Mouse (Mus musculus): ENCODE data around the gene Tcl1b4.
"Not testable (repeated sequence)": the region's sequence is repeated elsewhere in the genome, so short reads cannot be mapped to it uniquely, and the experiment has no call there.

The Tcl1b4 gene

DNA sequence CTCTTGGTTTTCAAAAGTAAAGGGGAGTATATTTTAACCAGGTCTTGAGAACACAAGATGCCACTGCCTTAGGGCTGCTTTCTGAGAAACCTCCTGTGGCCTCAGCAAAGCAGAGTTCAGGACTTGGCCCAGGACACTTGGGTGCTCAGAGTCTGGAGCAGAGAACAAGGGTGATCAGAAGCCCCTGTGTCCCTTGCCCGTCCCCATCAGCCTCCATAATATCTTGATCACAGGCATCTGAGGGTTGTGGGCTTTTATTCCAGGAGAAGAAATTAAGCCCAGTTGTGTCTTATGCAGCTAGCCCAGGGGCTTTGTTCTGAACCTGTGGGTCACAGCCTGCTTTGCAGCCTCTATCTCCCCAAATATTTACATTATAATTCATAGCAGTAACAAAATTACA, at the start of gene Tcl1b4:
Gene Tcl1b4 (plus strand): TSS at position 301 of the 400 bp plus-strand sequence.
- DNase-seq (ENCODE audit: low spot score in 2 of 2): not testable (repeated sequence)

DNA sequence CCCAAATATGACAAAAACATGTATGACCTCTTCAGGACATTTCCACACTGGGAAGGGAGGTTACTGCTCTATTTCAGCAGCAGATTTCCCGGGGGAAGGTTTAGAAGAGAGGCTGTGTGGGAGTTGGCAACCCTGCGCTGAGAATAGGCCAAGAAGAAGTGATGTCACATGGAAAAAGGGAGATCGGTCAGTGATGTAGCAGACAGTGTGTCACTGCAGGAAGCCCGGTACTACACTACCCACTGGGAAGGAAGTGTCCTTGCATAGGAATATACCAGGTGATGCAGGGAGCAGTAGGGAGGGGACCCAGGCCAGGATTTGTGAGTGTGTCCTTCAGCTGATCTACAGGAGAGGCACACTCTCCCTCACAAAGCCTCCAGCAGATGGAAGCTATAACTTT, 46.5 kb upstream of the Tcl1b4 start:
- DNase-seq (ENCODE audit: low spot score in 2 of 2): not testable (repeated sequence)

- DNase-seq (ENCODE audit: low spot score in 2 of 2): no peak
Measured at GRCm38 (mm10) chr12:105158842-105159241, 42.9 kb upstream of the Tcl1b4 start.

DNA sequence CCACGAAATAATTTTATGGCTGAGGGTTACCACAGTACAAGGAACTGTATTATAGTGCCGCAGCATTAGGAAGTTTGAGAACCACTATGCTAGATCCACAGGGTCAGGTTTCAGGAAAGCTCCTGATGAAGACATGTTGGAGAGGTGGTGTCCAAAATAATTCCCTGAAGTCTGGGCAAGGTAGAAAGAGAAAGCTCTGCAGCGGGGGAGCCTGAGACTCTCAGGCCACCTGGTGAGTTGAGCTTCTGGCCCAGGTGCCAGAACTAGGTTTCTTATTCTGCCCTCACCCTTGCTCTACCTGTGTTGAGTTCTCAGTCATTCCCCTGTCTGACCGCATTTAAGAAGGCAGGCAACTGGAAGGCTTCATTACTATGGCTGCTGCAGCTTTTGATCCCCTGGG, 42.4 kb upstream of the Tcl1b4 start, which contains the start of gene Tcl1b1:
Gene Tcl1b1 (plus strand): TSS at position 301 of the 400 bp plus-strand sequence.
- no peak for DNase-seq (ENCODE audit: low spot score in 2 of 2)

DNA sequence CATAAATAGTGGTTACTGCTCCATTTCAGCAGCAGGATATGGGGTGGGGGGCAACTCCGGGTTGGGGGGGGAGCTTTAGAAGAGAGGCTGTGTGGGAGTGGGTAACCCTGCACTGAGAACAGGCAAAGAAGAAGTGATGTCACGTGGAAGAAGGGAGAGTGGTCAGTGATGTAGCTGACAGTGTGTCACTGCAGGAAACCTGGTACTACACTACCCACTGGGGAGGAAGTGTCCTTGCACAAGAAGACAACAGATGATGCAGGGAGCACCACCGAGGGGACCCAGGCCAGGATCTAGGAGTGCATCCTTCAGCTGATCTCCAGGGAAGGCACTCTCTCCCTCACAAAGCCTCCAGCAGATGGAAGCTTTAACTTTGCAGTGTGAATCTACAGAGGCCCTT, 35.0 kb upstream of the Tcl1b4 start:
- DNase-seq (ENCODE audit: low spot score in 2 of 2): no peak

DNA sequence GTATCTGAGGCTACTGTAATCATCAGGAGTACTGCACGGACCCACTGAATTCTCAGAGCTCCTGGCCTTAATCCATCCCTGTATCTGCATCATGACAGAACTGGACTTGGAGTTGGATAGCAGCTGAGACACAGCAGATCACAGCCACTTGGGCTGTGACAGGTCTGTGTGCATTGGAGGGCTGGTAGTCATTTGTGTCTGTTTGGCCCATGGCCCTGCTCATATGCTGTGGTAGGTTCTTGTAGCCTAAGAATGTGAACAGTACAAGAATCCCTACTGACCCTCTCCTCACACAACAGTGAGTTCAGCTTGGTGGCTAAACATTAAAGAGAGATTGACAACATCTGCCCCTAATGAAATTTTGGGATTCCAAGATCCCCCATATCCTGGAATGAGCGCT, 28.4 kb upstream of the Tcl1b4 start:
- no peak for DNase-seq (ENCODE audit: low spot score in 2 of 2)

- peak; percentile 61 to 85 for DNase-seq (ENCODE audit: low spot score in 2 of 2)
Measured at GRCm38 (mm10) chr12:105174318-105174717, 27.4 kb upstream of the Tcl1b4 start.

- DNase-seq (ENCODE audit: low spot score in 2 of 2): not testable (repeated sequence)
Measured at GRCm38 (mm10) chr12:105176044-105176443, 25.7 kb upstream of the Tcl1b4 start, which contains the start of gene Tcl1b5. Gene Tcl1b5, plus strand, starts transcription at chr12:105176344.

GRCm38 (mm10) chr12:105181040-105181644, 20.6 kb upstream of the Tcl1b4 start:
- DNase-seq (ENCODE audit: low spot score in 2 of 2): not testable (repeated sequence)

DNA sequence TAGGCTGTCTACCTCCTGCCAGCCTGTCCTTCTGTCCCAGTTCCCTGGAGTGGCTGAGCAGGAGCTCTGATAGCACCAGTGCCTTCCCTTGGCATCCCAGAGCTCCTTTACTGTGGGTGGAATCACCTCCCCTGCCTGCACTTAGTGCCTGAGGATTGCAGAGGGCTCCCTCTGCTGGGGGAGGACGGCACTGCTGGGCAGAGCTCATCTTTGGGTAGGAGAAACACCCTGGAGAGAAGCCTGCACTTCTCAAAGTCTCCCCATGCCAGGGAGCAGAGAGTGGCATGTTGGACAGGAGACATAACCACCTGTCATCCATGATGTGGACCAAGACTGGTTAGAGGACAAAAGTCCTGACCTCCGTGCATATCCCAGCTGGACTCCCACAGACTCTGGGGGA, 12.8 kb upstream of the Tcl1b4 start:
- not testable (repeated sequence) for DNase-seq (ENCODE audit: low spot score in 2 of 2)

DNA sequence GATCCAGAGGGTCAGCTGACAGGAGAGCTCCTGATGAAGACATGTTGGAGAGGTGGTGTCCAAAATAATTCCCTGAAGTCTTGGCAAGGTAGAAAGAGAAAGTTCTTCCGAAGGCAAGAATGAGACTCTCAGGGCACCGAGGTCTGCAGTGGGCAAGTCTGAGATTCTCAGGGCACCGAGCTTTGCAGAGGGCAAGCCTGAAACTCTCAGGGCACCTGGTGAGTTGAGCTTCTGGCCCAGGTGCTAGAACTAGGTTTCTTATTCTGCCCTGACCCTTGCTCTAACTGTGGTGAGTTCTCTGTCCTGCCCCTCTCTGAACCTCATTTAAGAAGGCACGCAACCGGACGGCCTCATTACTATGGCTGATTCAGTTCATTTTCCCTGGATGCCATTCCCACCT, 11.0 kb upstream of the Tcl1b4 start, which contains the start of gene Tcl1b3:
Gene Tcl1b3 (plus strand): TSS at position 301 of the 400 bp plus-strand sequence.
- DNase-seq (ENCODE audit: low spot score in 2 of 2): not testable (repeated sequence)

- DNase-seq (ENCODE audit: low spot score in 2 of 2): not testable (repeated sequence)
Measured at GRCm38 (mm10) chr12:105199684-105200497, 1.9 kb upstream of the Tcl1b4 start.

DNA sequence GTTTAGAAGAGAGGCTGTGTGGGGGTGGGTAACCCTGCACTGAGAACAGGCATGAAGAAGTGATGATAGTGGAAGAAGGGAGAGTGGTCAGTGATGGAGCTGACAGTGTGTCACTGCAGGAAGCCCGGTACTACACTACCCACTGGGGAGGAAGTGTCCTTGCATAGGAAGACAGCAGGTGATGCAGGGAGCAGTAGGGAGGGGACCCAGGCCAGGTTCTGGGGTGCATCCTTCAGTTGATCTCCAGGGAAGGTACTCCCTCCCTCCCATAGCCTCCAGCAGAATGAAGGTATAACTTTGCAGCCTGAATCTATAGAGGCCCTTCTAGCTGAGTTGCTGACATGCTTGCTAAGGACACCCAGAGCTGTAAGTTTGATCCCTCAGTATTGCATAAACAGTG, 5.3 kb downstream of the Tcl1b4 start:
- DNase-seq (ENCODE audit: low spot score in 2 of 2): no peak

DNA sequence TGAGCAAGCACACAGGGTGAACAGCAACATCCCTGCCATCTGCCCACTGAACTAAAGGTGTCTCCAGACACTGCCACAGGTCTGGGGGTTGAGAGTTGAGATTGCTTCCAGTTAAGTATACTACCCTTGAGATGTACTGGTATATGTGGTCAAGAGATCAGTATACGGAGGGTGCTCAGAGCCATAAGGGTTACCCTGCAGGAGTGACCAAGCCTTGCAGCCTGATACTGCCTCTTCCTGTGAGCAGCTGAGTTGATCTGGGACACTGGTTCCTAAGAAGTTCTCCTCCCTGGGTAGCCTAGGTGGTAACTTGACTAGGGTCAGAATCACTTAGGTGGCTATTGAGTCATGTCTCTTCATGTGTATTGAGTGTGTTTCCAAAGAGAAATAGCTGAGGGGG, 6.7 kb downstream of the Tcl1b4 start:
- DNase-seq (ENCODE audit: low spot score in 2 of 2): no peak

GRCm38 (mm10) chr12:105209231-105209630, 7.5 kb downstream of the Tcl1b4 start:
- no peak for DNase-seq (ENCODE audit: low spot score in 2 of 2)

DNA sequence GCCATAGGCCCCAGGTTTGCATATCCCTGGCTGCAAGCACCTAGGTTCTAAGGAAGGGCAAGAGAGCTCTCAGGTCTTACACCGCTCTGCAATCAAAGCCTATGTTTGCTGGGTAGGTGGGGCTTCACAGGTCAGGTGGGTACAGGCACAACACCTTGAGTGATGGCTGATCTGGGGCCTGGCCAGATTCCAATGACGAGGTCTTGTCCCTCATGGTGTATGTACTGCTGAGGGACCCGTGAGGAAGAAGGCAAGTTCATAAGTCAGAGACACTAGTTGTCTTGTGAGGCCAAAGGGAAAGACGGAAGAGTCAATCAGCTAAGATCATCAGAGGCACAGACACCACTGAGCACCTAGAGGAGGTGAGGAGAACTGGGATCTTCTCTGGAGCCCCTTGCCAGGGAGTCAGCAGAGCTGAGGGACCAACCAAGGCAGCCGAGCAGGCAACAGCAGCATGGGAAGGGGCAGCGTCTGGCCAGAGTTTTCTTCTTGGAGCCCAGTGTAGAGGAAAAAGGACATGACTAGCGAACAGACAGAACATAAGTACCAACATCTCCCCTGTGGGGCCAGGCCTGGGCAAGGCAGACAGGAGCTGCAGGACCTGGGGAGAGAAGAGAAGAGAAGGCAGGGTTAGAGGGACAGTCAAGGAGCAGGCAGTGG, 15.5 kb downstream of the Tcl1b4 start:
- no peak for DNase-seq (ENCODE audit: low spot score in 2 of 2)

DNA sequence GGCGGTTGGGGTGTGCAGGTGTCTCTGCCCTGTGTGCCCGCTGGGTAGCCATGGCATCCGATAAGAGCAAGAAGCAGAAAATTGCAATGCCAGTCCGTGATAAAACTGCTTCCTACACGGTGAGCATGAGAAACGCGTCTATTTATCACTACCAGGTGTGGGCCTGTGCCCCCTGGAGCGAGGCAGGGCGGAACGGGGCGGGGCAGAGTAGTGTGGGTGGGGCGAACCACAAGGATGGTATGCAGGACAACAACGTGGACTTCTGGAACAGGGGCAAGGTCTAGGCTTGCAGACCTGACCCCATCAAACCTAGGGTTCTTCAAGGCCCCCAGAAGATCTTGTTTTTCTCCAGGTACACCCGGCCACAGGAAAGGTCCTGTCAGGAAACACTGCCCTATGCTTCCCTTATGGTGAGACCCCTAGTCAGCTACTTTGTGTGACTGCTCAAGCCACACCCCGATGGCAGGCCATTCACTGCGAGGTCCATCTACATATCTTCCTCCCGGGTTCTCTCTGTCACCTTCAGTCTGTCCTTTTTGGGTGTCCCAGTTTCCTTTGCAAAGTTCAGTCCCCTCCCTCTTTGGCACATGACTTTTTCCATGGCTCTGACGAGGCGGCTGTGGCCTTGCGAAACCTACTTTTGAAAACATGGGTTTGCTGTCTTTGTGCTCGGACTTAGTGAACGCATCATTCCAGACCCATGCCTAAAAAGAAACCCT, 21.0 kb downstream of the Tcl1b4 start, which contains the start of gene Tcl1:
Gene Tcl1 (minus strand): TSS at position 193 of the 719 bp plus-strand sequence.
- no peak for DNase-seq (ENCODE audit: low spot score in 2 of 2)

- DNase-seq (ENCODE audit: low spot score in 2 of 2): no peak
Measured at GRCm38 (mm10) chr12:105224621-105225320, 23.0 kb downstream of the Tcl1b4 start.

- DNase-seq (ENCODE audit: low spot score in 2 of 2): no peak
Measured at GRCm38 (mm10) chr12:105234362-105234761, 32.6 kb downstream of the Tcl1b4 start.

DNA sequence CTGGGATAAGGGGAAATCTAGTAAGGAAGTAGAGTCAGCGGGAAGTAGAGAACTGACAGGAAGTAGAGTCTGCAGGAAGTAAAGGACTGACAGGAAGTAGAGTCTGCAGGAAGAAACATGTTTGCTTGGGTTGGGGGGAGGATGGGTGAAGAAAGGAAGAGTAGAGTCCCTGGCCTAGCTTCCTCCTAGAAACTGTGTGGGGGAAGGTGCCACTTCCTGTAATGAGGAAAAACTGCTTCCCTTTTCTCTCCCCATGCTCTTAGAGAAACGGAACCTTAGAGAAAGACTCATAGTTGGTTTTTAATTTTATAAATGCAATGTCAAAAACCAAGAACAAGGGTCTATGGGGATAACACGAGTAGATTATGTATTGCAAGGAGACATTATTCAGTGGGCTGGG, 33.3 kb downstream of the Tcl1b4 start:
- no peak for DNase-seq (ENCODE audit: low spot score in 2 of 2)

- DNase-seq (ENCODE audit: low spot score in 2 of 2): no peak
Measured at GRCm38 (mm10) chr12:105239060-105239459, 37.3 kb downstream of the Tcl1b4 start.
